Mouse (Mus musculus): ENCODE data around the gene Mfn2. TPM values are rescaled to one million over a fixed set of nuclear protein-coding genes. Genes with fewer than 3 reads are reported as not detected.

Mfn2 gene
- polyA plus RNA-seq (2015; fragmentation: Nextera tagmentation; extraction: Ambion mirVana), result 45.4 and 47.1 TPM in 2 replicates

- no peaks in the 10 kb centered on the region for H3K27me3 ChIP-seq (ENCODE audit: insufficient read depth, low read length)
- peaks cover 12% of the 10 kb centered on the region for H3K36me3 ChIP-seq (ENCODE audit: insufficient read depth, low read length)
- H3K9me3 ChIP-seq (ENCODE audit: low read length), result no peaks in the 10 kb centered on the region
- ATAC-seq (ENCODE audit: low FRiP score, low TSS enrichment), result peak; percentile 96
- peaks cover 11% of the 10 kb centered on the region for H3K4me1 ChIP-seq (ENCODE audit: insufficient read depth, low read length)
- H3K4me2 ChIP-seq (replicated peaks; ENCODE audit: low read depth, low read length), result peak within 1 kb of the TSS; percentile 77
- peak within 1 kb of the TSS; percentile 92 for H3K9ac ChIP-seq (replicated peaks; ENCODE audit: low read length)
- H3K4me3 ChIP-seq (ENCODE audit: low read length), result peak within 1 kb of the TSS; percentile 92
- peak within 1 kb of the TSS; percentile 81 for H3K27ac ChIP-seq (ENCODE audit: low read length)
- WGBS, result under 1% methylated on average over 59 of the region's 59 CpGs
These were observed at the start of gene Mfn2 for GRCm38 (mm10) chr4:147904313-147905089. Mfn2 (minus strand) TSS chr4:147904704.

DNA sequence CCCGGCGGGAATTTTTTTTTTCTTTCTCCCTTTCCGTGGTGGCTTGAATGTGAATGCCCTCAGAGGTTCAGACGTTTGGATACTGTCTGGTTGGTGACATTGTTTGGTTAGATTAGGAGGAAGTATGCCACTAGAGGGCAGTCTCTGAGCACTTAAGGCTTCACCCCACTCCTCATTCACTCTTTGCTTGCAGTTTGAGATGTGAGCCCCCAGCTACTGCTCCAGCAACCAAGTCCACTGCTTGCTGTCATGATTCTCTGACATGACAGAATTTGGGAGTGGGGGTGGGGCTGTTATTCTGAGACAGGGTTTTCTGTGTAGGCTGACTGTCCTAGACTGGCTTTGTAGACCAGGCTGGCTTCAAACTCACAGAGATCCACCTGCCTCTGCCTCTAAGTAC, 49.1 kb upstream of the Mfn2 start:
- Histone ChIP-seq H3K9me3 (ENCODE audit: low read length) (no peaks in the 10 kb centered on the region), H3K4me3 (ENCODE audit: low read length) (no peak overlapping the region), H3K36me3 (ENCODE audit: insufficient read depth, low read length) (peaks cover 4% of the 10 kb centered on the region; the same call in 1 of the 2 replicates), H3K27me3 (ENCODE audit: insufficient read depth, low read length) (no peaks in the 10 kb centered on the region), H3K4me2 (replicated peaks; ENCODE audit: low read depth, low read length) (no peak overlapping the region), H3K27ac (ENCODE audit: low read length) (no peak overlapping the region), H3K9ac (replicated peaks; ENCODE audit: low read length) (no peak overlapping the region), H3K4me1 (ENCODE audit: insufficient read depth, low read length) (no peaks in the 10 kb centered on the region)
- 6% methylated on average over 4 of the region's 4 CpGs for WGBS
- ATAC-seq (ENCODE audit: low FRiP score, low TSS enrichment), result no peak

- WGBS, result 77% methylated on average over 2 of the region's 2 CpGs
- no peak overlapping the region for H3K4me3 ChIP-seq (ENCODE audit: low read length)
- no peaks in the 10 kb centered on the region for H3K9me3 ChIP-seq (ENCODE audit: low read length)
- H3K27ac ChIP-seq (ENCODE audit: low read length), result no peak overlapping the region
- peaks cover 52% of the 10 kb centered on the region for H3K36me3 ChIP-seq (ENCODE audit: insufficient read depth, low read length)
- ATAC-seq (ENCODE audit: low FRiP score, low TSS enrichment), result no peak
- H3K9ac ChIP-seq (replicated peaks; ENCODE audit: low read length), result no peak overlapping the region
- H3K27me3 ChIP-seq (ENCODE audit: insufficient read depth, low read length), result no peaks in the 10 kb centered on the region
- H3K4me1 ChIP-seq (ENCODE audit: insufficient read depth, low read length), result peaks cover 8% of the 10 kb centered on the region
- no peak overlapping the region for H3K4me2 ChIP-seq (replicated peaks; ENCODE audit: low read depth, low read length)
These were observed 43.0 kb upstream of the Mfn2 start for GRCm38 (mm10) chr4:147947511-147947910.

DNA sequence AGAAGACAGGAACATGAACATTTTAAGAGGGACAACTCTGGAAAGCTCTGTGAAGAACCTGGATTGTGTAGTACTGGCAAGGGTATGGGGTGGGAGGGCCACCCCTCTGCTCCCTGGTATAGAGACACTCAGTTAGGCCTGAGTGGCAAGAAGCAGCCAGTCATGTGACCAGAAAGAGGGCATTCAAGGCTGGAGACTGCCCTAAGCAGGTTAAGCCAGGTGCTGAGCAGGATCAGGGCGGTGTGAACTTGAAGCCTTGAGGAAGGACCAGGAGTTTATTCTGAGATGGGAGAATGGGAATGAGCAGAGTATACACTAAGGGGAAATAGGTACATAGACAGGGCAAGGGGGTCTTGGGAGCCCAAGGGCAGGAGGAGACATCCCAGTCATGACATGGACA, 38.5 kb upstream of the Mfn2 start:
- no peaks in the 10 kb centered on the region for H3K27me3 ChIP-seq (ENCODE audit: insufficient read depth, low read length)
- no peak overlapping the region for H3K9ac ChIP-seq (replicated peaks; ENCODE audit: low read length)
- H3K4me1 ChIP-seq (ENCODE audit: insufficient read depth, low read length), result peaks cover 42% of the 10 kb centered on the region
- peaks cover 45% of the 10 kb centered on the region for H3K36me3 ChIP-seq (ENCODE audit: insufficient read depth, low read length)
- ATAC-seq (ENCODE audit: low FRiP score, low TSS enrichment), result no peak
- 100% methylated on average over 1 of the region's 1 CpGs for WGBS
- no peak overlapping the region for H3K27ac ChIP-seq (ENCODE audit: low read length)
- no peak overlapping the region; the same call in 1 of the 2 replicates for H3K4me2 ChIP-seq (replicated peaks; ENCODE audit: low read depth, low read length)
- no peak overlapping the region for H3K4me3 ChIP-seq (ENCODE audit: low read length)
- no peaks in the 10 kb centered on the region for H3K9me3 ChIP-seq (ENCODE audit: low read length)

- Histone ChIP-seq H3K9me3 (ENCODE audit: low read length) (no peaks in the 10 kb centered on the region), H3K4me1 (ENCODE audit: insufficient read depth, low read length) (peaks cover 43% of the 10 kb centered on the region), H3K9ac (replicated peaks; ENCODE audit: low read length) (peak overlapping the region; percentile 89), H3K27me3 (ENCODE audit: insufficient read depth, low read length) (no peaks in the 10 kb centered on the region), H3K4me2 (replicated peaks; ENCODE audit: low read depth, low read length) (peak overlapping the region; percentile 90), H3K27ac (ENCODE audit: low read length) (peak overlapping the region; percentile 72), H3K36me3 (ENCODE audit: insufficient read depth, low read length) (peaks cover 30% of the 10 kb centered on the region), H3K4me3 (ENCODE audit: low read length) (peak overlapping the region; percentile 90)
- 6% methylated on average over 86 of the region's 88 CpGs for WGBS
- ATAC-seq (ENCODE audit: low FRiP score, low TSS enrichment), result peak; percentile 25
These were observed 36.8 kb upstream of the Mfn2 start for GRCm38 (mm10) chr4:147941045-147942020.

- Histone ChIP-seq H3K4me3 (ENCODE audit: low read length) (peak within 1 kb of the TSS; percentile 90), H3K36me3 (ENCODE audit: insufficient read depth, low read length) (peaks cover 22% of the 10 kb centered on the region), H3K9ac (replicated peaks; ENCODE audit: low read length) (peak within 1 kb of the TSS; percentile 89), H3K9me3 (ENCODE audit: low read length) (no peaks in the 10 kb centered on the region), H3K4me2 (replicated peaks; ENCODE audit: low read depth, low read length) (peak within 1 kb of the TSS; percentile 90), H3K27ac (ENCODE audit: low read length) (peak within 1 kb of the TSS; percentile 91), H3K4me1 (ENCODE audit: insufficient read depth, low read length) (peaks cover 46% of the 10 kb centered on the region), H3K27me3 (ENCODE audit: insufficient read depth, low read length) (no peaks in the 10 kb centered on the region)
- WGBS, result 1% methylated on average over 25 of the region's 35 CpGs
- peak; percentile 70 for ATAC-seq (ENCODE audit: low FRiP score, low TSS enrichment)
These were observed 36.1 kb upstream of the Mfn2 start, which contains the start of gene 2510039O18Rik for GRCm38 (mm10) chr4:147940576-147941044. 2510039O18Rik (plus strand) TSS chr4:147940895.

- H3K4me1 ChIP-seq (ENCODE audit: insufficient read depth, low read length), result peaks cover 49% of the 10 kb centered on the region
- no peak overlapping the region; the same call in 1 of the 2 replicates for H3K9ac ChIP-seq (replicated peaks; ENCODE audit: low read length)
- peaks cover 17% of the 10 kb centered on the region for H3K36me3 ChIP-seq (ENCODE audit: insufficient read depth, low read length)
- H3K4me3 ChIP-seq (ENCODE audit: low read length), result peak overlapping the region; percentile 90
- H3K27ac ChIP-seq (ENCODE audit: low read length), result peak overlapping the region; percentile 91
- H3K27me3 ChIP-seq (ENCODE audit: insufficient read depth, low read length), result no peaks in the 10 kb centered on the region
- ATAC-seq (ENCODE audit: low FRiP score, low TSS enrichment), result no peak
- 35% methylated on average over 9 of the region's 9 CpGs for WGBS
- no peaks in the 10 kb centered on the region for H3K9me3 ChIP-seq (ENCODE audit: low read length)
- H3K4me2 ChIP-seq (replicated peaks; ENCODE audit: low read depth, low read length), result peak overlapping the region; percentile 42
These were observed 35.6 kb upstream of the Mfn2 start for GRCm38 (mm10) chr4:147940111-147940510.

- Histone ChIP-seq H3K27ac (ENCODE audit: low read length) (peak overlapping the region; percentile 79), H3K27me3 (ENCODE audit: insufficient read depth, low read length) (no peaks in the 10 kb centered on the region), H3K9me3 (ENCODE audit: low read length) (no peaks in the 10 kb centered on the region), H3K4me1 (ENCODE audit: insufficient read depth, low read length) (peaks cover 56% of the 10 kb centered on the region), H3K4me3 (ENCODE audit: low read length) (no peak overlapping the region), H3K4me2 (replicated peaks; ENCODE audit: low read depth, low read length) (no peak overlapping the region), H3K36me3 (ENCODE audit: insufficient read depth, low read length) (0 out of 2 replicates have a peak, but pooled peaks cover under 1% of the 10 kb centered on the region), H3K9ac (replicated peaks; ENCODE audit: low read length) (0 out of 2 replicates have a peak overlapping the region, but pooled peaks have one; percentile 10)
- no peak for ATAC-seq (ENCODE audit: low FRiP score, low TSS enrichment)
- WGBS, result 34% methylated on average over 14 of the region's 14 CpGs
These were observed 33.9 kb upstream of the Mfn2 start for GRCm38 (mm10) chr4:147938148-147939096.

DNA sequence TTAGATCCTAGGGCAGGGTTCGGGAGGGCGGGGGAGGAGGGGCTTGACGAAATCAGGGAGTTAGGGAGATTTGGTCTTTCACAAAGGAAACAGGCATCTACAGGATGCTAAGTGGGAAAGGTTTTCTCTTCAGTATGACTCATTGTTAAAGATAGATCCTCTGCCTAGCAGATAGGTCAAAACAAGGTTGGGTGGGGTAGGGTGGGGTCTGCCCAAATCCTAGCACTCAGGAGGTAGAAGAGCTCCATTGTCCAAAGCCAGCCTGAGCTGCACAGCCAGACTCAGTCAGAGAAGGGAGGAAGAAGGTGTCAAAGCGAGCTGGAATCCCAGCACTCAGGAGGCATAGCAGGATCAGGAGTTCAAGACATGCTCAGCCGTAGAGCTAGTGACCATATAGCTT, 33.0 kb upstream of the Mfn2 start:
- WGBS, result 66% methylated on average over 5 of the region's 5 CpGs
- H3K27ac ChIP-seq (ENCODE audit: low read length), result no peak overlapping the region
- H3K4me2 ChIP-seq (replicated peaks; ENCODE audit: low read depth, low read length), result no peak overlapping the region

More for the DNA sequence above, 33.0 kb upstream of the Mfn2 start:
- Histone ChIP-seq H3K27me3 (ENCODE audit: insufficient read depth, low read length) (no peaks in the 10 kb centered on the region), H3K4me1 (ENCODE audit: insufficient read depth, low read length) (peaks cover 56% of the 10 kb centered on the region), H3K4me3 (ENCODE audit: low read length) (no peak overlapping the region), H3K36me3 (ENCODE audit: insufficient read depth, low read length) (no peaks in the 10 kb centered on the region), H3K9me3 (ENCODE audit: low read length) (no peaks in the 10 kb centered on the region), H3K9ac (replicated peaks; ENCODE audit: low read length) (no peak overlapping the region)
- no peak for ATAC-seq (ENCODE audit: low FRiP score, low TSS enrichment)

Measured in kidney, embryonic 16.5 days (tissue).